Mouse (Mus musculus) limb, embryonic 10.5 days (tissue): Measurements from ENCODE around the gene Ddx47. TPM values are rescaled to one million over a fixed set of nuclear protein-coding genes. Genes with fewer than 3 reads are reported as not detected.

Experiments used
- DNase-seq: peaks from one replicate; pipeline ENCODE4 v3.0.0-alpha.2; 2017; ENCODE audit warnings: low spot score
- H3K27ac ChIP-seq: fragments of 300-500 bp; sonication (generic); 2 replicates; pipeline ENCODE4 v1.5.1; 2016; ENCODE audit warnings: mild to moderate bottlenecking
- H3K27me3 ChIP-seq: fragments of 300-500 bp; sonication (generic); 2 replicates; pipeline ENCODE4 v1.6.1; 2016; ENCODE audit warnings: low read depth, mild to moderate bottlenecking; ENCODE audit not compliant: poor library complexity, severe bottlenecking
- H3K36me3 ChIP-seq: fragments of 300-500 bp; sonication (generic); 2 replicates; pipeline ENCODE4 v1.6.1; 2016; ENCODE audit warnings: mild to moderate bottlenecking, moderate library complexity
- H3K4me1 ChIP-seq: fragments of 300-500 bp; sonication (generic); 2 replicates; pipeline ENCODE4 v1.6.1; 2016
- H3K4me3 ChIP-seq: fragments of 300-500 bp; sonication (generic); 2 replicates; pipeline ENCODE4 v1.5.1; 2016; ENCODE audit warnings: mild to moderate bottlenecking, moderate library complexity
- H3K9me3 ChIP-seq: fragments of 300-500 bp; sonication (generic); replicated peaks from 2 replicates; pipeline ENCODE4 v1.6.1; 2016; ENCODE audit warnings: mild to moderate bottlenecking
- WGBS: fragments of 180-500 bp; shearing (Covaris S2); methylation state at CpG from one replicate; pipeline ENCODE4 v1.1.7; 2016; 5-methylcytosine and 5-hydroxymethylcytosine counted together
- polyA plus RNA-seq: library from polyadenylated mRNA; unstranded; fragments of >200 nt; fragmentation: Nextera tagmentation; extraction: Ambion mirVana; gene quantifications from 2 replicates; pipeline ENCODE4 v1.2.1, GENCODE M21; 2016

The Ddx47 gene
- polyA plus RNA-seq, 1 experiment from 2014 or later = 134 TPM

DNA sequence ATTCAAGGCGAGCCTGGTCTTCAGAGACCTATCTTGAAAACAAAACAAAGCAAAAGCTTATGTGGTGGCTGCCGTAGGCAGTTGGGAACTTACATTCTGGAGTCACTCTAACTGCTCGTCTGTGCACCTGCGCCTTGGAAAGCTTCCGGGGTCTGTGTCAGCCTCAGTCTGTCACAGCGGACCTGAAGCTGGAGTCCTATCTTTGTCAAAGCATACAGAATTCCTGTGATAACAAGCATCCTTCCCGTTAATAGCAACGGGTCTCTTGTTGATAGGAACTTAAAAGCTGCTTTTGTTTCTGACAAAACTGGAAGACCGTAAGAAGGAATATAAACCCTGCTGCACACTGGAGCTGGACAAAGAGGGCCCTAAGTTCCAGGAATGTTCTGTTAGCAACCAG lies 23.0 kb upstream of the Ddx47 start:
- peaks cover 13% of the 10 kb centered on the region for H3K4me1 ChIP-seq
- H3K36me3 ChIP-seq = no peaks in the 10 kb centered on the region
- no peak for DNase-seq
- H3K27me3 ChIP-seq = peaks cover 10% of the 10 kb centered on the region
- H3K4me3 ChIP-seq = no peak overlapping the region
- WGBS = 87% methylated on average over 9 of the region's 9 CpGs
- no peak overlapping the region for H3K27ac ChIP-seq
- H3K9me3 ChIP-seq = no peaks in the 10 kb centered on the region

DNA sequence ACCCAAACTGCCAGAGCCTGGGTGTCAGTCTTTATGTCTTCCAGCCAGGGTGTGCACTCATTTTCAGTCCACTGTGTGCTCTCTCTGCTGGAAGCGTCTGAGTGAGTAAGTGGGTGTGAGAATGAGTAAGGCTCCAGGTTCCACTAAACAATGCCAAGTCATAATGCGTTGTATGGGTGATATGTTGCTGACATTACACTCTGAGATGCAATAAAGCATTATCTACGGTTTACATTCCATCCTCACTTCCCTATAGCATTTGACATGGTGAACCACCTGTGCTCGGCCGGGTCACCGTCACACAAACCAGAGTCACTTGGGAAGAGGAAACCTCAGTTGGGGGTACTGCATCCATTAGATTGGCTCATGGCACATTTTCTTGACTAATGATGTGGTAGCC lies 20.7 kb upstream of the Ddx47 start:
- WGBS = 90% methylated on average over 6 of the region's 6 CpGs
- H3K4me3 ChIP-seq = no peak overlapping the region

DNA sequence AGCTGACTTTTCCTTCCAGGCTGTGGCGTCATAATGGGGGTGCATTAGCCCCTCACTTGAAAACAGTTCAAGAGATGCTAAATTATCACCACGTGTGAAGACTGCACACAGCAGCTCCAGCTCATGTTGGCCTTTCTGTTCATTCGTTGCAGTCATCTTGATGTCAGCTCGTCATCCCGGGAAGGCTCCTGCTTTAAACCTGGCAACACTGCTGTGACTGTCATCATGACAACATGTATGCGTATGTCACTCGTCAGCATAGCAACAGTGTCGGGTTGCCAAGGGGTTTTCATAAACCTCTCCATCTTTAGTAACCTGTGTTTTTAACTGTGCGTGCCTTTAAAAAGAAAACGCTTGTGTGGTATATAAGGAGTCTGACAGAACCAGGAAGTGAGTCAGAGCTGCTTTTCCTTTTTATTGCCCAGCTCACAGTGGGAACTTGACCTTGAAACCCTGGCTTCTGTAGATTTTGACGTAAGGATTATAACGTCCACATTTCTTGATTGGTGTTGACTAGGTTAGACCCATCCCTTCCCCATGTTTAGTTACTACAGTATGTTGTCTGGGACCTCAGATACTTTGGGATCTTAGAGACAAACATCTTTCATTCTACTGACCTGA lies 17.3 kb upstream of the Ddx47 start:
- Histone ChIP-seq H3K36me3 (no peaks in the 10 kb centered on the region), H3K9me3 (no peaks in the 10 kb centered on the region), H3K27ac (no peak overlapping the region), H3K4me1 (peaks cover 13% of the 10 kb centered on the region), H3K4me3 (no peak overlapping the region), H3K27me3 (no peaks in the 10 kb centered on the region)
- WGBS = 73% methylated on average over 12 of the region's 12 CpGs
- no peak for DNase-seq

More for the DNA sequence above, 20.7 kb upstream of the Ddx47 start:
- peaks cover 11% of the 10 kb centered on the region for H3K4me1 ChIP-seq
- no peaks in the 10 kb centered on the region for H3K9me3 ChIP-seq
- H3K27me3 ChIP-seq = no peaks in the 10 kb centered on the region
- DNase-seq = no peak
- no peaks in the 10 kb centered on the region for H3K36me3 ChIP-seq
- no peak overlapping the region for H3K27ac ChIP-seq

GRCm38 (mm10) chr6:134994985-134995384 lies 16.4 kb upstream of the Ddx47 start:
- peaks cover 13% of the 10 kb centered on the region for H3K4me1 ChIP-seq
- no peaks in the 10 kb centered on the region for H3K36me3 ChIP-seq
- H3K27me3 ChIP-seq = no peaks in the 10 kb centered on the region
- H3K4me3 ChIP-seq = no peak overlapping the region
- DNase-seq = no peak
- H3K9me3 ChIP-seq = no peaks in the 10 kb centered on the region
- no peak overlapping the region for H3K27ac ChIP-seq
- WGBS = 82% methylated on average over 8 of the region's 8 CpGs

DNA sequence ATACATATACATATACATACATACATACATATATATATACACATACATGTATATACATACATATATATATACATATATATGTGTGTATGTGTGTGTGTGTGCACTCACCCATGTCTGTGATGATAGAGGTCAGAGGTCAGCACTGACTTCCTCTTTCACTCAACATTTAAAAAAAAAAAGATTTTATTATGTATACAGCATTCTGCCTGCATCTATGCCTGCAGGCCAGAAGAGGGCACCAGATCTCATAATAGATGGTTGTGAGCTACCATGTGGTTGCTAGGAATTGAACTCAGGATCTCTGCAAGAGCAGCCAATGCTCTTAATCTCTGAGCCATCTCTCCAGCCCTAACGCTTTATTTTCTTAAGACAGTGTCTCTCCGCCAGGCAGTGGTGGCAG lies 14.5 kb upstream of the Ddx47 start:
- H3K4me1 ChIP-seq = peaks cover 13% of the 10 kb centered on the region
- WGBS = 84% methylated on average over 2 of the region's 2 CpGs
- H3K27me3 ChIP-seq = no peaks in the 10 kb centered on the region
- H3K4me3 ChIP-seq = no peak overlapping the region
- H3K36me3 ChIP-seq = no peaks in the 10 kb centered on the region
- no peak for DNase-seq
- H3K9me3 ChIP-seq = no peaks in the 10 kb centered on the region
- H3K27ac ChIP-seq = no peak overlapping the region

GRCm38 (mm10) chr6:134998076-134998475 lies 13.3 kb upstream of the Ddx47 start:
- 83% methylated on average over 8 of the region's 8 CpGs for WGBS
- H3K4me3 ChIP-seq = no peak overlapping the region
- H3K9me3 ChIP-seq = no peaks in the 10 kb centered on the region
- no peaks in the 10 kb centered on the region for H3K27me3 ChIP-seq
- no peak for DNase-seq
- peaks cover 13% of the 10 kb centered on the region for H3K4me1 ChIP-seq
- no peaks in the 10 kb centered on the region for H3K36me3 ChIP-seq
- H3K27ac ChIP-seq = no peak overlapping the region

DNA sequence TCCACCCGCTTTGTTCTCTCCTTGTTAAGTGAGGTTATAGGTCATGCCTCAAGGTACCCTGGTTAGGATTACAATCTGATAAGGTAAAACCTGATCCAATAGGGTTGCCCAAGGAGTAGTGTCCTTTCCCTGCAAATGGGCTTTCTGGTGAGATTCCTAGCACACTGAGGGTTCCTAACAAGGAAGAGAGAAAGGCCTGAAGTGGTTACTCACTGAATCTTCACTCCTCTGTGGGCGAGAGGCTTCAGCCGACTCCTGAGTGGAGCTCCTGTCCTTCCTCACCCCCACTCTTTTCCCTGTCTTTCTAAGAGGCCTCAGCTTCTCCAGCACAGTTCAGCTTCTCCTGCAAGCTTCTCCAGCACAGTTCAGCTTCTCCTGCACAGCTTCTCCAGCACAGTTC lies 12.6 kb upstream of the Ddx47 start:
- H3K4me1 ChIP-seq = peaks cover 11% of the 10 kb centered on the region
- DNase-seq = no peak
- H3K27ac ChIP-seq = no peak overlapping the region
- no peak overlapping the region for H3K4me3 ChIP-seq
- H3K9me3 ChIP-seq = no peaks in the 10 kb centered on the region
- no peaks in the 10 kb centered on the region for H3K36me3 ChIP-seq
- WGBS = 59% methylated on average over 3 of the region's 3 CpGs
- H3K27me3 ChIP-seq = no peaks in the 10 kb centered on the region

DNA sequence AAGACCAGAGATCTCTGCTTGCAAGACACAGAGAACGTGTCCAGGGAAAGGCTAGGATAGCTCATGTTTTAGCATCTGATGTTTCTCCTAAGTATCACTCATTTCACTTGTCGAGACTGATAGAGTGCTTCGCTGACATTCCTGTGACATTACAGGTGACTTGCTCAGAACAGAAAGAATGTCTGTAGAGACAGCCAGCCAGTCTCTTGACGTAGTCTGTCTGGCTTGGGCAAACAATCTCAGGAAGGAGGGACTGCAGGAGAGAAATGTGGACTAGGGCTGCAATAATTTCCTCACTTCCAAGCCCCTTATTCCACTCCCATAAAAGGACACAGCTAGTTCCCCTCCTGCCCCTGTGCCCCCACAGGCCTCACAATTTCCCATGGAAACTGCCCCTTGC lies 11.1 kb upstream of the Ddx47 start:
- no peak for DNase-seq
- 70% methylated on average over 4 of the region's 4 CpGs for WGBS

GRCm38 (mm10) chr6:135001991-135002390 lies 9.4 kb upstream of the Ddx47 start:
- Histone ChIP-seq H3K27ac (no peak overlapping the region), H3K36me3 (no peaks in the 10 kb centered on the region), H3K4me1 (0 out of 2 replicates have a peak, but pooled peaks cover 3% of the 10 kb centered on the region), H3K4me3 (no peak overlapping the region), H3K9me3 (no peaks in the 10 kb centered on the region), H3K27me3 (no peaks in the 10 kb centered on the region)
- 90% methylated on average over 4 of the region's 4 CpGs for WGBS
- no peak for DNase-seq

More for the DNA sequence above, 11.1 kb upstream of the Ddx47 start:
- Histone ChIP-seq H3K36me3 (no peaks in the 10 kb centered on the region), H3K27ac (no peak overlapping the region), H3K4me3 (no peak overlapping the region), H3K27me3 (no peaks in the 10 kb centered on the region), H3K9me3 (no peaks in the 10 kb centered on the region), H3K4me1 (0 out of 2 replicates have a peak, but pooled peaks cover 3% of the 10 kb centered on the region)

DNA sequence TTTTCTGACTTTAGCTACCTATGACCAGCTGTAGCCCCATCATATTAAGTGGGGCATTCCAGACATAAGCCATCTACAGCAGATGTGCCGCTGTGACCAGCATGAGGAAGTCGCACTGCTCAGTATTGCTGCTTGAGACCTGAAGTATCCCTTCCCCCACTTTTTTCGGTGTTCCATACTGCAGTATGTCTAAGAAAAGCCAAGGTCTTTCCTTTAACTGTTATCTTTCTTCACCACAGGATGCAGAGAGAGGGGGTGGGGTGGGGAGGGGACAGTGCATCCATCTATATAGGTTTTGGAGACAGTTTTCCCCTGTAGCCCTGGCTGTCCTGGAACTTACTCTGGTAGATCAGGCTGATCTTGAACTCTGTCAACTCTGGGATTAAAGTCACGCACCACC lies 5.0 kb upstream of the Ddx47 start:
- Histone ChIP-seq H3K27ac (no peak overlapping the region), H3K36me3 (no peaks in the 10 kb centered on the region), H3K27me3 (no peaks in the 10 kb centered on the region), H3K9me3 (no peaks in the 10 kb centered on the region), H3K4me3 (no peak overlapping the region), H3K4me1 (no peaks in the 10 kb centered on the region)
- WGBS = 89% methylated on average over 4 of the region's 4 CpGs
- DNase-seq = no peak

- no peaks in the 10 kb centered on the region for H3K27me3 ChIP-seq
- no peaks in the 10 kb centered on the region for H3K9me3 ChIP-seq
- peak overlapping the region; percentile 85 for H3K27ac ChIP-seq
- WGBS = 3% methylated on average over 14 of the region's 14 CpGs
- peaks cover 37% of the 10 kb centered on the region for H3K36me3 ChIP-seq
- peak overlapping the region; percentile 78 for H3K4me3 ChIP-seq
- peaks cover 7% of the 10 kb centered on the region for H3K4me1 ChIP-seq
- DNase-seq = no peak
Observed at GRCm38 (mm10) chr6:135011734-135012116, 313 bp downstream of the Ddx47 start.

DNA sequence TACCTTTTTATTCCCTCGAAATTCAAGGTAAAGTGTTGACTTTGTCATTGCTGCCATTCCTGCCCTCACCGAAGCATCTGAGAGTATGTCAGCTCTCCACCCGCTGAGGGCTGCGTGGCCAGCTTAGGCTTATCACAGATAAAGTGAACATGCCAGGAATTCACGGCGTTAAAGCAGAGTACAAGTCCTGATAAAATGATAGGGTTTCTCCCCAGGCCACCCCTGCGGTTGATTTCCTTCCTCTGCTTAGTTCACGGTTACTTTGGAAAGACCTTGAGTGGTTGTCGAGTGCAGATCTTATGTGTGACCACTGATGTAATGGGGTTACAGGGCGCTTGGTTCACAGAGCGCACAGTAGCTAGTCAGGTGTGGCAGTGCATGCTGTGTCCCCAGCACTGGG lies 5.8 kb downstream of the Ddx47 start:
- peaks cover 4% of the 10 kb centered on the region for H3K4me1 ChIP-seq
- no peaks in the 10 kb centered on the region for H3K9me3 ChIP-seq
- DNase-seq = no peak
- H3K27ac ChIP-seq = no peak overlapping the region
- H3K27me3 ChIP-seq = no peaks in the 10 kb centered on the region
- peaks cover 92% of the 10 kb centered on the region for H3K36me3 ChIP-seq
- 96% methylated on average over 11 of the region's 11 CpGs for WGBS
- no peak overlapping the region for H3K4me3 ChIP-seq

GRCm38 (mm10) chr6:135019564-135019963 lies 8.2 kb downstream of the Ddx47 start:
- WGBS = 93% methylated on average over 10 of the region's 10 CpGs

DNA sequence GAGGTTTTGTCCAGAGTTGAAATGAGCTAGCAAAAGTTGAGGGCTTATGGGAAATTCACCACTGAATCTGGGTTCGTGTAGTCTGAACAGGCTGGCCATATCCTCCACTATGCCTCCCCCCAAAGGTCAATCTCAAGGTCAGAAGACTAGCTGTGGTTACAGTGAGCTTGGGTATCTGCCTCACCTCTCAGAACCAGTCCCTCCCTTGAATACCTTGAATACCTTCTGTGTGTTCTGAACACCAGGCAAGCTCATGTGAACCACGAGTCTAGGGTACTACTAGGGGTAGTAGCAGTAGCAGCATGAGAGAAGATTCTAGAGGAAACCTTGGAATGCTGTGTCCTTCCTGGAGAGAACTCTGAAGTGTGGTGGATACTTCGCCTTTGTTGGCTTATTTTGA lies 10.2 kb downstream of the Ddx47 start:
- WGBS = 88% methylated on average over 3 of the region's 3 CpGs
- Histone ChIP-seq H3K4me3 (no peak overlapping the region), H3K4me1 (no peaks in the 10 kb centered on the region), H3K27me3 (no peaks in the 10 kb centered on the region), H3K27ac (no peak overlapping the region), H3K9me3 (no peaks in the 10 kb centered on the region), H3K36me3 (peaks cover 90% of the 10 kb centered on the region)
- DNase-seq = no peak

More at GRCm38 (mm10) chr6:135019564-135019963, 8.2 kb downstream of the Ddx47 start:
- no peak for DNase-seq
- Histone ChIP-seq H3K4me3 (no peak overlapping the region), H3K27me3 (no peaks in the 10 kb centered on the region), H3K9me3 (no peaks in the 10 kb centered on the region), H3K4me1 (no peaks in the 10 kb centered on the region), H3K27ac (no peak overlapping the region), H3K36me3 (peaks cover 100% of the 10 kb centered on the region)
